Mouse (Mus musculus) heart, embryonic 13.5 days (tissue): ENCODE measurements at regions not wholly inside any gene's neighbourhood (a gene's known extent, or its start where the extent isn't known, plus 50 kb on each side); places are given as distances from the start of the nearest gene placed in this dataset.
"Not testable (repeated sequence)": the region's sequence is repeated elsewhere in the genome, so short reads cannot be mapped to it uniquely, and the experiment has no call there.

Experiments used
- ATAC-seq: fragments of 200-750 bp; cut with Nextera tagmentation; 2 replicates; pipeline ENCODE4 v1.8.0; 2017; ENCODE audit warnings: moderate TSS enrichment; ENCODE audit not compliant: insufficient number of reproducible peaks, low FRiP score, low TSS enrichment; ENCODE audit errors: extremely low read depth
- H3K27ac ChIP-seq: fragments of 300-500 bp; sonication (generic); replicated peaks from 2 replicates; pipeline ENCODE4 v1.5.1; 2015; ENCODE audit warnings: moderate library complexity, mild to moderate bottlenecking, inconsistent platforms
- H3K27me3 ChIP-seq: fragments of 300-500 bp; sonication (generic); replicated peaks from 2 replicates; pipeline ENCODE4 v1.6.1; 2015; ENCODE audit warnings: mild to moderate bottlenecking, inconsistent platforms
- H3K36me3 ChIP-seq: fragments of 300-500 bp; sonication (generic); 2 replicates; pipeline ENCODE4 v1.6.1; 2015; ENCODE audit warnings: mild to moderate bottlenecking, inconsistent platforms
- H3K4me1 ChIP-seq: fragments of 300-500 bp; sonication (generic); 2 replicates; pipeline ENCODE4 v1.6.1; 2015; ENCODE audit warnings: inconsistent platforms
- H3K4me2 ChIP-seq: fragments of 300-500 bp; sonication (generic); 2 replicates; pipeline ENCODE4 v1.6.1; 2015; ENCODE audit warnings: inconsistent platforms, mild to moderate bottlenecking, moderate library complexity
- H3K4me3 ChIP-seq: fragments of 300-500 bp; sonication (generic); 2 replicates; pipeline ENCODE4 v1.5.1; 2015; ENCODE audit warnings: moderate library complexity, mild to moderate bottlenecking, inconsistent platforms
- H3K9ac ChIP-seq: fragments of 300-500 bp; sonication (generic); 2 replicates; pipeline ENCODE4 v1.6.1; 2015; ENCODE audit warnings: inconsistent platforms, mild to moderate bottlenecking, moderate library complexity
- H3K9me3 ChIP-seq: fragments of 300-500 bp; sonication (generic); 2 replicates; pipeline ENCODE4 v1.6.1; 2016; ENCODE audit warnings: inconsistent platforms
- WGBS: fragments of 180-500 bp; shearing (Covaris S2); methylation state at CpG from one replicate; pipeline ENCODE4 v1.1.7; 2015; ENCODE audit warnings: mixed read lengths; 5-methylcytosine and 5-hydroxymethylcytosine counted together

DNA sequence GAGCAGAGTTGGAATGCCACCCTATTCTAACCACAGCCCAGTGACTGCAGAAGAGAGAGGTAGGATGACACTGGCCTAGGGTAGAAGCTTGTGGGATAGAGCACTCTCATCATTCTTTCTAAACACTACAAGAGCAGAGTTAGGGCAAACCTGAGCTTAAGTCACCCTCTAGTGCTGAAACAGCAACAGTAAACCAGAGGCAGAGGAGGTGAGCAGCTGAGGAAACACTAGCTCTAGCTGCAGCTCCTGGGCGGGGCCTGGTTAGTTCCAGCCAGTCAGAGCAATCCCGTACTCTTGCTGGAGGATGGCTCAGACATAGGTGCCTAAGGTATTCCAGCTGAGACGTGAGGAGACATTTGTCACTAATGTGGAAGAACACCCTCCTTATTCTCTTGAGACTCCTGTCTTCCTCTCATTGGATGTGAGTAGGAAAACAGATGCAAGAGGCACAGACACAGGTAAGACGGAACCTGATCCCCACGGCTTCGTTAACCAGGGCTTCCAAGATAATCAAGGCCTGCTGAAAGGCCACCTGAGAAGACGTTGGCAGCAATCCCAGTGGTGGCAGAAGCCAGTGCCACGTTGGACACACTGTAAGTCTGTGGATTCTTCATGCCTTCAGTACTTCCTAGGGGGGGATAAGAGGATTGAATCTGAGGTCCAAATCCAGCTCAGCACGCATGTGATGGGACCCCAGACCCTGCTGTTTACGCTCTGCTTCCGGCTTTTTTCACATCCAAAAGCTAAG is 101.3 kb downstream of the Rchy1 start:
- no peaks in the 10 kb centered on the region for H3K4me1 ChIP-seq
- no peak overlapping the region for H3K9ac ChIP-seq
- no peak overlapping the region for H3K4me3 ChIP-seq
- H3K27me3 ChIP-seq: no peaks in the 10 kb centered on the region
- H3K9me3 ChIP-seq: no peaks in the 10 kb centered on the region
- H3K27ac ChIP-seq: no peak overlapping the region
- WGBS: 68% methylated on average over 11 of the region's 11 CpGs
- no peaks in the 10 kb centered on the region for H3K36me3 ChIP-seq
- no peak for ATAC-seq
- H3K4me2 ChIP-seq: no peak overlapping the region

DNA sequence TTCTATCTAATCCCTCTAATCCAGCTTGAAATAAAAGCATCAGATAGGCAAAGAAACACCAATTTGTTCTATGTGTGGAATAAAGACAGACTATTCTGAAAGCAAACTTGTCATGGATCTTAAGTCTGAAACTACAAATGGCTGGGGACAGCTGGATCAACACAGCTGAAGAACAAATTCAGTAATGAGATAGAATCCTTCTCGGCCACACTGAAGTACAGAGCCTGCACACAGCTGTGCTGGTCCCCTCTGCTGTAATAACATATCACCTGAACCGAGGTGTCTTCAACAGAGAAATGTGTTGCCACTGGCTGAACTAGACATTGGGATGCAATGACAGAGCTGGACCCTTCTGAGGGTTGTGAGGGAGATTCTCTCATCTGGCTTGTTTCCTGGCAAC is 102.4 kb downstream of the Rchy1 start:
- ATAC-seq: no peak
- Histone ChIP-seq H3K27me3 (no peaks in the 10 kb centered on the region), H3K36me3 (no peaks in the 10 kb centered on the region), H3K4me3 (no peak overlapping the region), H3K4me2 (no peak overlapping the region), H3K9me3 (no peaks in the 10 kb centered on the region), H3K9ac (no peak overlapping the region), H3K4me1 (no peaks in the 10 kb centered on the region), H3K27ac (no peak overlapping the region)
- WGBS: 74% methylated on average over 2 of the region's 2 CpGs

DNA sequence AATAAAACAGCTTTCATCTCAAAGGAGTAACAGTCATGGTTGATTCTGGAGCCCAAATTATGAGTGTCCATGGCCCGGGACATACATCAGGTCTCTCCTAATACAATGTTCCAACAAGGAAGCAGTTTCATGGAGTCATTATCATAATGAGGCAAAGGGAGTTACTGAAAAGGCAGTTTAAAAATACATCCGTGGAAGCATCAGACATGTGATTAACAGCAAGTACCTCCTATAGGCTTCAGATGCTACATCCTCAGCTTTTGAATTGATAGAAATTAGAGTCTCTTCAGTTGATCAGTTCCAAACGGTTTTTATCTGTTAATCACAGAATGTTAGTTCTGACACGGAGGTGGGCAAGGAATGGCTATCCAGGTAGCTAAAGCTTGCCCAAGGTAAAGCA is 110.5 kb downstream of the Rchy1 start:
- Histone ChIP-seq H3K36me3 (no peaks in the 10 kb centered on the region), H3K9ac (no peak overlapping the region), H3K4me1 (no peaks in the 10 kb centered on the region), H3K4me2 (no peak overlapping the region), H3K4me3 (no peak overlapping the region), H3K27ac (no peak overlapping the region), H3K9me3 (no peaks in the 10 kb centered on the region), H3K27me3 (no peaks in the 10 kb centered on the region)
- no peak for ATAC-seq
- 66% methylated on average over 4 of the region's 4 CpGs for WGBS

DNA sequence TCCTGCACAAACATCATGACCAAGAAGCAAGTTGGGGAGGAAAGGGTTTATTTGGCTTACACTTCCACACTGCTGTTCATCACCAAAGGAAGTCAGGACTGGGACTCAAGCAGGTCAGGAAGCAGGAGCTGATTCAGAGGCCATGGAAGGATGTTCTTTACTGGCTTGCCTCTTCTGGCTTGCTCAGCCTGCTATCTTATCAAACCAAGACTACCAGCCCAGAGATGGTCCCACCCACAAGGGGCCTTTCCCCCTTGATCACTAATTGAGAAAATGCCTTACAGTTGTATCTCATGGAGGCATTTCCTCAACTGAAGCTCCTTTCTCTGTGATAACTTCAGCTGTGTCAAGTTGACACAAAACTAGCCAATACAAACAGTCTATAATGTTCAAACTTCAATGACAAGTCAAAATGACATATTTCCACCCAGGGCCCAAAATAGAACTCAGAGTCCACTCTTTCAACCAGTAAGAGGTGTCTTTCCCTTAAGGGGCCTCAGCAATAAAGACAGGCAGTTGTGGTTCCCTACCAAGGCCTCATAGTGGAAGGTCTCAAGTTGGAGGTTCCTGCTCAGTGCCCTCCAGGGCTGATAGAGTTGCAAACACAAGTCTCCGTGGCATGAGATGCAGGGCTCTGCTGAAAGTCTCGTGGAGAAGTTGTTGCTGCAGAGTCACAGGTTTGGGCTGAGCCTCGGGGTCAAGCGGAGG is 111.9 kb downstream of the Rchy1 start:
- not testable (repeated sequence) for H3K4me3 ChIP-seq, H3K9me3 ChIP-seq, H3K4me1 ChIP-seq, H3K4me2 ChIP-seq, H3K36me3 ChIP-seq, H3K27ac ChIP-seq, H3K9ac ChIP-seq, H3K27me3 ChIP-seq, ATAC-seq
- WGBS: 73% methylated on average over 4 of the region's 4 CpGs

DNA sequence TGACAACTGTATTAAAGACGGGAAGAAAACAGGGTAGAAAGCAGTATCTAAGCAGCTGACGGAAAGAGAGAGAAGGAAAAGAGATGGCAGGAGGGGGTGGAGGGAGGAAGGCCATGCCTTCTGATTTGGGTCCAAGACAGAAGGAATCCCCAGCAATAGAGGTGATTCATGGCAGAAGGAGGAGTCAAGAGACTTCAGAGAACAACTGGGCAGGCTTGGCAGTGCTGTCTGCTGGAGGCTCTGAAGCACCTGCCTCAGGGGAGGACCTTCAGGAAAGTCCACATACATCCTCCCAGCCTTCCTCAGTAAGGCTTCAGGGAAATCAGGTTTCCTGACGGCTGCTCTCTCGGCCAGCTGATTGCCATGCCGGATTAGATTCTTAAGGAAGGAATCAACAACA is 112.4 kb downstream of the Rchy1 start:
- ATAC-seq: no peak
- H3K4me2 ChIP-seq: no peak overlapping the region
- 65% methylated on average over 5 of the region's 5 CpGs for WGBS
- H3K36me3 ChIP-seq: no peaks in the 10 kb centered on the region
- no peaks in the 10 kb centered on the region for H3K4me1 ChIP-seq
- H3K27me3 ChIP-seq: no peaks in the 10 kb centered on the region
- H3K4me3 ChIP-seq: no peak overlapping the region
- no peaks in the 10 kb centered on the region for H3K9me3 ChIP-seq
- H3K27ac ChIP-seq: no peak overlapping the region
- no peak overlapping the region for H3K9ac ChIP-seq

DNA sequence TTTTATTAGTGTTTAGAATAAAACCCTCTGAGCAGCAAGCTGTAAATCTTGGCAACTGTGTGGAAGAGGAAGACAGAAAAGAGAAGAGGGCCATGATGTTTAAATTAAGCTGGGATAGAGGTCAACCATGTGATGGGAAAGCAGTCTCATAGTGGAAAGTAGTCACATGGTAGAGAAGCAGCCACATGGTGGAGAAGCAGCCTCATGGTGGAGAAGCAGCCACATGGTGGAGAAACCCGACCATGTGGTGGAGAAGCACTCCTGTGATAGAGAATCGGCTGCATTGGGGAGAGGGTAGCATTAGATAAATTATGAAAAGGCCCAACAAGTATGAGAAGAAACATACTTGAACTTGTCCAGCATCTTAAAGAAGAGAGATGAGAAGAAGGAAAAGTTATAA is 113.3 kb downstream of the Rchy1 start:
- WGBS: 80% methylated on average over 2 of the region's 2 CpGs
- no peaks in the 10 kb centered on the region for H3K36me3 ChIP-seq
- H3K4me1 ChIP-seq: peaks cover 6% of the 10 kb centered on the region; the same call in 1 of the 2 replicates
- no peak for ATAC-seq
- H3K27ac ChIP-seq: no peak overlapping the region
- no peak overlapping the region for H3K4me3 ChIP-seq
- no peak overlapping the region for H3K9ac ChIP-seq
- no peaks in the 10 kb centered on the region for H3K27me3 ChIP-seq
- no peak overlapping the region for H3K4me2 ChIP-seq
- no peaks in the 10 kb centered on the region for H3K9me3 ChIP-seq

DNA sequence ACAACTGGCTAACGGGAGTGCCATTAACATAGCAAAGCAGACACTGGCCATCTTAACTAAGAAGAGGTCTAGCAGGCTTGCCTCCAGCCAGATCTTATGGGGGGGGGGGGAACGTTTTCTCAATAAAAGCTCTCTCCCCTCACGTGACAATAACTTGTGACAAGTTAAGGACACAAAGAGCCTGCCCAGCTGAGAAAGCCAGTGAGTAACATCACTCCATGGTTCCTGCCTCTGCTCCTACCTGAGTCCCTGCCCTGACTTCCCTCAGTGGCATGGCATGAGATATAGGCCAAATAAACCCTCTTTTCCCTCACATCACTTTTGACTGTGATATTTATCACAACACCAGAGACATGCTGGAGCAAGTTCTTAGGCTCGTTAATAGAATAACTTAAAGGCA is 113.8 kb downstream of the Rchy1 start:
- Histone ChIP-seq H3K27ac (no peak overlapping the region), H3K36me3 (no peaks in the 10 kb centered on the region), H3K27me3 (no peaks in the 10 kb centered on the region), H3K4me3 (no peak overlapping the region), H3K4me1 (peaks cover 9% of the 10 kb centered on the region; the same call in 1 of the 2 replicates), H3K9ac (no peak overlapping the region), H3K4me2 (no peak overlapping the region), H3K9me3 (no peaks in the 10 kb centered on the region)
- WGBS: 69% methylated on average over 4 of the region's 4 CpGs
- ATAC-seq: no peak

DNA sequence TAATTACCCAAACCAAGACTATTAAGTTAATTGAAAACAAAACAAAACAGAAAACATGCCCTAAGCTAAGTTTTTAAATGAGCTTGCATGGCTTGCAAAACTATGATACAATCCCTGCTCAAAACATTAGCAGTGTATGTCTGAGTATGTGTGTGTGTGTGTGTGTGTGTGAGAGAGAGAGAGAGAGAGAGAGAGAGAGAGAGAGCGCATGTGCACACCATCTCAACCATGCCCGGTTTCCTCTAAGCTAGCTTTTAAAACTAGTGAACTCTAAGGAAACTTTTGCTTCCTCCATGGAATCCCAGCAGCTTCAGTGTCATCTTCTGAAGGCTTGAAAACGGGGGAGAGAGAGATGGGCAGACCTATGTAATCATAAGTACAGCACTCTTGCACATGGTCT is 114.3 kb downstream of the Rchy1 start:
- 81% methylated on average over 3 of the region's 3 CpGs for WGBS

DNA sequence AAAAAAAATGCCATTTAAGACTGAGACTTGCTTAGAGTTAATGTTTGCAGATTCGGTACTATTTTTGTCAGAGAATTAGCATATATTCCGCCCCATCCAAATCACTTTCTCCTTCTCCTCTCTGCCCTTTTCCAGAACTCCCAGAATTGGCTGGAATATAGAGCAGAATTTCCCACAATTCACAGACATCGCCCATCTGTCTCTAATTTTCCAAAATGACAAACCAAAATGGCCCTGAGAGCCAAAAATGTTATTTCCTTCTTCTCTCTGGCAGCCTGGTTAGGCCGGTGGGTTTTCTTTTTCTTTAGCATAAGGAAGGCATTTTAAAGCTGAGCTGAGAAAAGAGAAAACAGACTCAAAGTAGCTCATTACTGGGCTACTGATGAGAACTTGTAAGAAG is 119.8 kb downstream of the Rchy1 start:
- H3K36me3 ChIP-seq: no peaks in the 10 kb centered on the region
- H3K4me2 ChIP-seq: no peak overlapping the region
- no peaks in the 10 kb centered on the region for H3K27me3 ChIP-seq
- 81% methylated on average over 4 of the region's 4 CpGs for WGBS
- H3K9ac ChIP-seq: no peak overlapping the region
- no peak overlapping the region for H3K27ac ChIP-seq
- peaks cover 9% of the 10 kb centered on the region; the same call in 1 of the 2 replicates for H3K4me1 ChIP-seq
- H3K4me3 ChIP-seq: no peak overlapping the region
- no peak for ATAC-seq
- H3K9me3 ChIP-seq: no peaks in the 10 kb centered on the region

More for the DNA sequence above, 114.3 kb downstream of the Rchy1 start:
- no peak for ATAC-seq
- no peak overlapping the region for H3K4me2 ChIP-seq
- no peak overlapping the region for H3K4me3 ChIP-seq
- H3K27me3 ChIP-seq: no peaks in the 10 kb centered on the region
- H3K36me3 ChIP-seq: no peaks in the 10 kb centered on the region
- peaks cover 9% of the 10 kb centered on the region; the same call in 1 of the 2 replicates for H3K4me1 ChIP-seq
- no peak overlapping the region for H3K9ac ChIP-seq
- H3K9me3 ChIP-seq: no peaks in the 10 kb centered on the region
- no peak overlapping the region for H3K27ac ChIP-seq

DNA sequence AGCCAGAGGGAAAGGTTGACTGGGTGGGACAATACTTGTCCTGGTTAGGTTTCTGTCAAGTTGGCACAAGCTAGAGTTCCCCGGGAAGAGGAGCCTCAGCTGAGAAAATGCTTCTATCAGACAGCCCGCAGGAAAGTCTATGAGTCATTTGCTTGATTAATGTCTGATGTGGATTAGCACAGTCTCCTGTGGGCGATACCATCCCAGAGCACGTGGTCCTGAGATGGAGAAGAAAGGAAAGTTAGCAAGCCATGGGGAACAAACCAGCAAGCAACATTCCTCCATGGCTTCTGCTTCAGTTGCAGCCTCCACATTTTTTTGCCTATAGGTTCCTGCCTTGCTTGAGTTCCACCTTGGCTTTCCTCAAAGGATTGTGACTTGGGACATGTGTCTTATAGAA is 121.8 kb downstream of the Rchy1 start:
- no peak overlapping the region for H3K27ac ChIP-seq
- no peak overlapping the region for H3K4me3 ChIP-seq
- no peaks in the 10 kb centered on the region for H3K27me3 ChIP-seq
- no peaks in the 10 kb centered on the region for H3K9me3 ChIP-seq
- ATAC-seq: no peak
- no peak overlapping the region for H3K9ac ChIP-seq
- 66% methylated on average over 4 of the region's 4 CpGs for WGBS
- no peak overlapping the region for H3K4me2 ChIP-seq
- no peaks in the 10 kb centered on the region for H3K36me3 ChIP-seq
- peaks cover 9% of the 10 kb centered on the region; the same call in 1 of the 2 replicates for H3K4me1 ChIP-seq

DNA sequence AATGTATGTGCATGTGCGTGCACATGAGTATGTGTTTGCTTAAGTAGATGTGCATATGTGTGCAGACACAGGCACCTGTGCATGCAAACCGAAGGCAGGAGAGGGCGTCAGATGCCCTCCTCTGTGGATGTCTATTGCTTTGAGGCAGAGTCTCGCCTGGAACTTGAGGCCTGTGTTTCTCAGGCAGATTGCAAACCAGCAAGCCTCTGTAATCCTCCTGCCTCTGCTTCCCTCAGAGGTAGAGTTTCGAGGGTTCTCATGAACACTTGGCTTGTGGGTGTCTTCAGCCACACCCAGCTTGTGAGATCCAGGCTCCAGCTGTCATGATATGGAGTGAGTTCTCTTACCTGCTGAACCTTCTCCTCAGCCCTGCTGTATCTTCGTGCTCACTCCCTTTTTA is 134.4 kb downstream of the Rchy1 start:
- Histone ChIP-seq H3K27me3 (no peaks in the 10 kb centered on the region), H3K9me3 (0 out of 2 replicates have a peak, but pooled peaks cover 6% of the 10 kb centered on the region), H3K27ac (no peak overlapping the region), H3K4me2 (no peak overlapping the region), H3K4me1 (no peaks in the 10 kb centered on the region), H3K4me3 (no peak overlapping the region), H3K36me3 (no peaks in the 10 kb centered on the region), H3K9ac (no peak overlapping the region)
- no peak for ATAC-seq
- 79% methylated on average over 6 of the region's 6 CpGs for WGBS

DNA sequence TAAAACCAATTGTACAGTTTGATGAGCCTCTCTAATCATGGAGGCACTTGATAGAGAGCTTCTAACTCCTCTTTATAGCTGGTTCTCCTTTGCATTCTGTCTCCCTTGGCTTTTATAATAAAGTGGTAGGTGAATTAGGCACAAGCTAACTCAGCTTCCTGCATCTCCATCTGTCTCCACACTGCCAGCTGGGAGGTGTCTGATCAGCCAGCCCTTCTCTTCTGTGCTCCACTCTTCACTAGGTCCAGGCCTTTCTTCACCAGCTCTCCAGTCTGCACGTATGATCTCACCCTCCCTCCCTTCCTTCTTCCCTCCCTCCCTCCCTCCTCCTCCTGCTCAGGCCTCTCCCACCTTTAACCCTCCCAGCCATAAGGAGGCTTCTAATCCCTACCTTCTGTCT is 136.2 kb downstream of the Rchy1 start:
- H3K27me3 ChIP-seq: no peaks in the 10 kb centered on the region
- WGBS: 18% methylated on average over 1 of the region's 1 CpGs
- ATAC-seq: no peak
- no peaks in the 10 kb centered on the region for H3K4me1 ChIP-seq
- no peak overlapping the region for H3K4me2 ChIP-seq
- no peak overlapping the region for H3K9ac ChIP-seq
- H3K4me3 ChIP-seq: no peak overlapping the region
- no peak overlapping the region for H3K27ac ChIP-seq
- H3K9me3 ChIP-seq: 0 out of 2 replicates have a peak, but pooled peaks cover 6% of the 10 kb centered on the region
- no peaks in the 10 kb centered on the region for H3K36me3 ChIP-seq
